Mouse (Mus musculus): ENCODE results near the gene Mamdc4.
"Not testable (repeated sequence)": the region's sequence is repeated elsewhere in the genome, so short reads cannot be mapped to it uniquely, and the experiment has no call there.

Mamdc4 gene

DNA sequence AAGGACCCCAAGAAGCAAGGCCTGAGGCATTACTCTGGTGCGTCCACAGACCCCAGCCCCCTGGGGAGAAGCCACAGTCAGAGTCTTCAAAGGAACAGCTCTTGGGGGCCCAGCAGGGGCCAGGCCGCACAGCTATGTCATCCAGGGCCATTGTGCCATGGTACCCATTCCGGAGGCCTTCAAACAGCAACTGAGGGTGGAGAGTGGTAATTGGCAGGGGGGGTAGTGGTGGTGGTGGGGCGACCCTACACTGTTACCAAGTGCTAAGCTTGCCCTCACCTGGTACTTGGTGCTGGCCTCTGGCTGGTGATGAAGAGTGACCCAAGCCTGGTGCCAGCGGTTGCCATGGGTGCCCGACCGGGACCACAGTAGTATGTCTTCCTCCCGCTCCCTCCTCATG lies 8.9 kb downstream of the Mamdc4 start:
- no peak for DNase-seq (ENCODE audit: extremely low read depth, insufficient read length, low spot score)

- no peak for DNase-seq (ENCODE audit: extremely low read depth, insufficient read length, low spot score)
These were observed 12.7 kb downstream of the Mamdc4 start for GRCm38 (mm10) chr2:25561946-25562345.

GRCm38 (mm10) chr2:25560551-25560950 lies 14.1 kb downstream of the Mamdc4 start:
- DNase-seq (ENCODE audit: extremely low read depth, insufficient read length, low spot score) = no peak

- DNase-seq (ENCODE audit: extremely low read depth, insufficient read length, low spot score) = no peak
These were observed 15.9 kb downstream of the Mamdc4 start for GRCm38 (mm10) chr2:25558774-25559173.

- no peak for DNase-seq (ENCODE audit: extremely low read depth, insufficient read length, low spot score)
These were observed 16.7 kb downstream of the Mamdc4 start for GRCm38 (mm10) chr2:25557964-25558360.

DNA sequence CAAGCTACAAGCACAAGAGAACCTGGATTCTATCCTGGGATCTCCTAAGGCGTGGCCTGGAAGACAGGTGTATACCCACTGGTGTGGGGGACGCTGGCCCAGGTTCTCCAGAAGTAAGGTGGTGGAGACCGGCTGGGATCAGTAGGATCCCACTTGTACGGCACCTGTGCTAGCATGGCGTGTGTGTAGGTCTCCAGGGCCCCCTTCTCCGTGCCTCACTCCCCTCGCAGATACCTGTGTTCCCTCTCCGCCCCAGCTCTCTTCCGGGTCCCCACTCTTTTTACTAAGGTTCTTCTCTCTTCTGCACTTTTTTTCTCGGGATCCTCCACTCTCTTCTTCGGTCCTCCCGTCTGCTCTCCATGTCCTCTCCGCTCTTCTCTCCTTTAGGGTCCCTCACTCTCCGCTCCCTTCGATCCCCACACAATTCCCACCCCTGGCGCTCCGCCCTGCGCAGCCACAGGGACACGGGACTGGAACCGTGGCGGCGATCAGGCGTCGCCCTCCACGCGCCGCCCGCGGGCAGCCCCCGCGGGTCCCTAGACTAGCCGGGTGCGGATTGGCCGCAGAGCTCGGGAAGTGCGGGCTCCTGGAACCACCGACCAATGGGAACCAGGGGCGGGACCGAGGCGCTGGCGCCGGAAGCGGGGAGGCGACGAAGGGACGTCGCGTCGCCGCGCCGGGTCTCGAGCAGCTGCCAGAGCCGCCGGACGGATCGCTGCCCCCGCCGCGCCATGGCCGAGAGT lies 17.3 kb downstream of the Mamdc4 start, which contains the start of gene Edf1:
TSS of gene Edf1 (plus strand) at position 627 of the 743 bp plus-strand sequence.
- peak; percentile 93 for DNase-seq (ENCODE audit: extremely low read depth, insufficient read length, low spot score)

DNA sequence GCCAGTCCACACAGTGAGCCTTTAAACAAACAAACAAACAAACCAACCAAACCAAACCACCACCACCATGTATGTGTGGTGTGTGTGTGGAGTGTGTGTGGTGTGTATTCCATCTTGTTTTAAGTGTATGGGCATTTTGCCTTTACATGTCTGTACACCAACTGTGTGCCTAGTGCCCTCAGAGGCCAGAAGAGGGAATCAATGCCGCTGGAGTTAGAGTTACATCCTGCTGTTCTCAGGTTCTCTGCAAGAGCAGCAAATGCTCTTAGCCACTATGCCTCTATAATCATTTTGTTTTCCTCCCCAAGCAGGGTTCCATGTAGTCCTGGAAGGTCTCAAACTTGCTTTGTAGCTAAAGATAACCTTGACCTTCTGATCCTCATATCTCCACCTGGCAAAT lies 18.3 kb downstream of the Mamdc4 start:
- no peak for DNase-seq (ENCODE audit: extremely low read depth, insufficient read length, low spot score)

DNA sequence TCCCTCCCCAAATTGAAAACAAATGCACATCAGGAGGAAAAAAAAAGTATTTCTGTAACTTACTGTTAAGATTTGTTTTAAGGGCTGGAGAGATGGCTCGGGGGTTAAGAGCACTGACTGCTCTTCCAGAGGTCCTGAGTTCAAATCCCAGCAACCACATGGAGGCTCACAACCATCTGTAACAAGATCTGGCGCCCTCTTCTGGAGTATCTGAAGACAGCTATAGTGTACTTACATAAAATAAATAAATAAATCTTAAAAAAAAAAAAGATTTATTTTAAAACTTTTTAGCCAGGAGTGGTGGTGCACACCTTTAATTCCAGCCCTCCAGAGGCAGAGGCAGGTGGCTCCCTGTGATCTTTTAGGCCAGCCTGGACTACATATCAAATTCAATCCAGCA lies 19.2 kb downstream of the Mamdc4 start:
- DNase-seq (ENCODE audit: extremely low read depth, insufficient read length, low spot score) = not testable (repeated sequence)

DNA sequence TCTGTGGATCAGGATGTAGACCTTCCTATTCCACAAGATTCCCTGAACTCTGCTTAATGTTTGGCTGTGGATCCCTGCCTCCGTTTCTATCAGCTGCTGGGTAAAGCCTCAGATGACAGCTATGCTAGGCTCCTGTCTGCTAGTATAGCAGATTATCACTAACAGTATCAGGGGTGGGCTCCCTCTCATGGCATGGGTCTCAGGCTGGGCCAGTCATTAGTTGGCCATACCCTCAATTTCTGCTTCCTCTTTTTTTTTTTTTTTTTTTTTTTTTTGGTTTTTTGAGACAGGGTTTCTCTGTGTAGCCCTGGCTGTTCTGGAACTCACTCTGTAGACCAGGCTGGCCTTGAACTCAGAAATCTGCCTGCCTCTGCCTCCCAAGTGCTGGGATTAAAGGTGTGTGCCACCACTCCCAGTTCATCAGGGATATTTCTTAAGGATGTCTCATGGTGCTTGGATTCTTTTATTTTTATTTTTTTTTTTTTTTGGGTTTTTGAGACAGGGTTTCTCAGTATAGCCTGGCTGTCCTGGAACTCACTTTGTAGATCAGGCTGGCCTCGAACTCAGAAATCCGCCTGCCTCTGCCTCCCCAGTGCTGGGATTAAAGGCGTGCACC lies 21.4 kb downstream of the Mamdc4 start:
- DNase-seq (ENCODE audit: extremely low read depth, insufficient read length, low spot score) = not testable (repeated sequence)

GRCm38 (mm10) chr2:25551186-25551585 lies 23.5 kb downstream of the Mamdc4 start:
- DNase-seq (ENCODE audit: extremely low read depth, insufficient read length, low spot score) = peak; percentile 56

DNA sequence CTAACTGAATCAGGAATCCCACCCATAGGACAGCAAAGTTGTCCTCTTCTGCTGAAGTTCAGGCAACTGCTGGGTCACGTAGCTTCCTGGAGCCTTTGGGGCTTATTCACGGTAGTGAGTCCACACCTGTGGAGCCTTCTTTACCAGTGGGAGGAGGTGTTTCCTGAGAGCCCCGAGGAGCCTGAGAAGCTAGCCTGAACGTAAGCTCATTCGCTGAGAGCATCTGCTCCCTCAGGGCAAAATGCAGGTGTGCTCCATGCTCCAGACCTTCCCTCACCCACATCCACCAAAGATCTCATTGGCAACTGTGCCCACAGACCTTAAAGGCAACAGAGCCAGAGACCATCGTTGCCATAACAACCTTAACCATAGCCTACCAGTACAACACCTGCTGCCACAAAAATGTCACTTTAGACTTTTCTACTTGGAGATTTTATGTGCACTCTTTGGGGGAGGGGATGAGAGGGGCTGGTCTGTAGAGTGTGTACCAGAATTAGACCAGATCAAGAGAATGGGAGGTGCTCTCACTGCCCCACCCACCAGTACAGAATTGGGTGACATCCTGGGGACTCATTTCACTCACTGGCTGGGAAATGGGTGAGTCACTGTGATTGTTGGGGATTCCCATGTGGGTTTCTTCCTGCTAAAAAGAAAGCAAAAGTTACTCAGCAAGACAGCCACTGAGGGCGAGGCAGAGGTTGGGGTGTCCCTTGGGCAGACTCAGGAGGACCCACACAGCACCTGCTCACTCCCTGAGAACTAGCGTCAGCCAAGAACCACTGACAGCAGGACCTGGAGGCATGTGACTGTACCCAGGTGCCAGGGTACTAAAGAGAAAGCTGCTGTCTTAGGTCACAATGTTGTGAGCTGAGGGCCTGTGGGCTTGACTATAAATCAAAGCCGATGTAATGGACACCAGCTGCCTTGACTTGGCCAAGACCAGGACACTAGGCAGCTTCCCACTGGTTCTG lies 25.3 kb downstream of the Mamdc4 start:
- DNase-seq (ENCODE audit: extremely low read depth, insufficient read length, low spot score) = peak; percentile 72

GRCm38 (mm10) chr2:25546811-25547491 lies 27.7 kb downstream of the Mamdc4 start, which contains the start of gene Traf2:
Traf2 (minus strand) TSS chr2:25546940.
- peak; percentile 99 for DNase-seq (ENCODE audit: extremely low read depth, insufficient read length, low spot score)

DNA sequence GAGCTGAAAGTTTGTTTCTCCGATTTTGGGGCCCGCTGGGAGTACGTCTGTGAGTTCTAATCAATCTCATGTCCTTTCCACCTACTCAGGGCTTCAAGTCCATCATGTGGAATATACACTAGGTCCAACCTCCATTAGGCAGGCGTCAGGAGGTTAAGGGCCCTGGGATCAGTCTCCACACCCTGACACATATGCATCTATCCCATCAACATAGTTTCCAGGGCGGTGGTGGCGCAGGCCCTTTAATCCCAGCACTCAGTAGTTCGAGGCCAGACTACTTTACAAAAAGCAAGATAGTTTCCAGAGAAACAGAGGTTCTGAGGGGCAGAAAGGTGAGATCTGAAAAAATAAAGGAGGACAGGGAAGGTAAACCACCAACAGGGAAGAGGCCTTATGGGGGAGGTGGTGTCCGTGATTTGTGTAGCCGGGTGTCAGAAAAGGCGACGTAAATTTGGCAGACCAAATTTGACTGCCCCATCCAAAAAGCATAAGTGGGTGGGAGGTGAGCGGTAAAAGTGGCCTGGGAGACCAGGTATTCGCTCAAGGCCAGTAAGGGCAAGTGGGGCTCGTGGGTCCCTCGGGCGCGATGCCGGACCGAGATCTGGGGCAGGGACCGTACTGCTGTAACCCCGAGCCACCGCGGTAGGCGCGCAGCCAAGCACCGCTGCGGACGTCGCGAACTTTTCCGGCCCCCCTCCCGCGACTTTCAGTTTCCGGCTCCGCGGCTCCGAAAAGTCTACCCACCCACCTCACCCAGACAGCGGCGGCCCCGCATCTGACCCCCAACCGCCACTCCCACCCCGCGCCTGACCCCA lies 28.4 kb downstream of the Mamdc4 start:
- no peak for DNase-seq (ENCODE audit: extremely low read depth, insufficient read length, low spot score)

GRCm38 (mm10) chr2:25541644-25542367 lies 32.8 kb downstream of the Mamdc4 start:
- DNase-seq (ENCODE audit: extremely low read depth, insufficient read length, low spot score) = peak; percentile 34

GRCm38 (mm10) chr2:25540541-25540948 lies 34.1 kb downstream of the Mamdc4 start:
- DNase-seq (ENCODE audit: extremely low read depth, insufficient read length, low spot score) = peak; percentile 77

- DNase-seq (ENCODE audit: extremely low read depth, insufficient read length, low spot score) = no peak
These were observed 38.1 kb downstream of the Mamdc4 start for GRCm38 (mm10) chr2:25536531-25536930.

DNA sequence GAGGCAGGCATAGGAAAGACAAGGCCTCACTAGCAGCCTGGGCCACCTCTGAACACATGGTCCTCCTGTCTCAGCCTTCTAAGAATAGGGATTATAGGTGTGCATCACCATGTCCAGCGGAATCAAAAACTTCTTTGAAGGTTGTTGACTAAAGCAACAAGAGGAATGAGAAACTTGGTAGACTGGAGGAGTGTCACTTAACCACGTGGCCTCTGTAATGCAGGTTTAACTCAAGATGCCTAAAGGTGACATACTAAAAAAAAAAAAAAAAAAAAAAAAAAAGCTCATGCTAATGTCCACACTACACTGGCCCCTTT lies 39.8 kb downstream of the Mamdc4 start:
- no peak for DNase-seq (ENCODE audit: extremely low read depth, insufficient read length, low spot score)

DNA sequence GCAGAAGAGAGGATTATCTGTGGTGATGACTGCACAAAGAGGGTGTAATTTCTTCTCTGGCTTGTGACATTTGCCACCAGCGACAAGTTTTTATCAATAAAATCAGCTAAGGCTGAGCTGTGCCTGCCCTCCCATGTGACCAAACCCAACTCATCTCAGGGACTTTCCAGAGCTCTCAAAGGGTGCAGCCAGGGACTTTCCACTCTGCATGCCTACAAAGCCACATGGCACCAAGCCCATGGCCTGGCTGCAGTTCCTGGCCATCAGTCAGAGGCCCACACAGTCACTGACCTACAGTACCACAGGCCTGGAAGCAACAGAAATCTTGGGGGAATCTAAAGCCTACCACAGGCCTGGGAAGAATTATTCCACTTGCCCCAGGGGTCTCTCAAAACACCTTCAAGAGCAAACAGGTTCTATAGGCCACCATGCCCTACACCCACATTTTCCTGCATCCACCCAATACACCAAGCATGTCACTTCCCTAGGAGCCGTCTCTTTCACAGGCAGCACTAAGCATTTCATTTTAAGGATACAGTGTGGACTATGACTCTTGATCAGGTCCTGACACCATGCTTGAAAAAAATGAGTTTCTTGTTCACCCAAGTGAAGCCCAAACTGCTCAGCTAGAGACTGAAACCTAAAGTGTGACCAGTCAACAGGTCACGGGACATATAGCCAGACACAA lies 40.3 kb downstream of the Mamdc4 start:
- peak; percentile 83 for DNase-seq (ENCODE audit: extremely low read depth, insufficient read length, low spot score)

DNA sequence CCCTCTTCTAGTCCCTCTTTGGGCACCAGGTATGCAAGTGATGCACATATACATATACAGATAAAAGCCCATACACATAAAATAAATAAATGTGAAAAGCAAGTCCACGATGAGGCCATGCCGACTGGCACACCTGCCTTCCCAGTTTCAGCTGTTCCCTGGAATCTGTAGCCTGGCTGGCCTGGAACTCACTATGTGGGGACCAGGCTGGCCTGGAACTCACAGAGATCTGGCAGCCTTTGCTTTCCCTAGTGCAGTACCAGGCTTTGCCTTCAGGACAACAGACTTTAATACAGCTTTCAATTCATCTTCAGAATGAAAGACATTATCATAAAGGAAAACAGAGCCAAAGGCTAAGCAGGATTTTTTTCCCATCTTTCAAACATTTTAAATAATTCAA lies 40.9 kb downstream of the Mamdc4 start:
- no peak for DNase-seq (ENCODE audit: extremely low read depth, insufficient read length, low spot score)
